Mouse (Mus musculus) brain, embryonic 14.5 days (tissue): ENCODE measurements around the gene Fbln1. TPM values are rescaled to one million over a fixed set of nuclear protein-coding genes. Genes with fewer than 3 reads are reported as not detected.
A peak's percentile ranks its signal among the peaks of the same experiment; 100 is the strongest.

Source experiments
- DNase-seq: peaks from one replicate; pipeline ENCODE4 v3.0.0-alpha.2; 2011; ENCODE audit warnings: low read depth
- CTCF ChIP-seq: fragments of 200-500 bp; IDR thresholded peaks from 2 replicates; pipeline ENCODE4 v1.5.1; 2012; ENCODE audit warnings: inconsistent platforms, mild to moderate bottlenecking, moderate library complexity, borderline replicate concordance; ENCODE audit not compliant: insufficient read depth, insufficient read length; ENCODE audit errors: extremely low read depth
- POLR2A ChIP-seq: fragments of 200-500 bp; IDR thresholded peaks from 2 replicates; pipeline ENCODE4 v1.6.1; 2012; ENCODE audit warnings: mild to moderate bottlenecking, inconsistent platforms, borderline replicate concordance; ENCODE audit not compliant: poor library complexity, insufficient read depth, insufficient read length, severe bottlenecking; ENCODE audit errors: extremely low read depth
- polyA plus RNA-seq: library from polyadenylated mRNA; depleted of rRNA; stranded (reverse); fragments of >200 nt; gene quantifications from 2 replicates; pipeline ENCODE4 v1.2.3, GENCODE M21; 2012; rRNA removed

The Fbln1 gene
- polyA plus RNA-seq: 52.7 and 59.3 TPM in 2 replicates

DNA sequence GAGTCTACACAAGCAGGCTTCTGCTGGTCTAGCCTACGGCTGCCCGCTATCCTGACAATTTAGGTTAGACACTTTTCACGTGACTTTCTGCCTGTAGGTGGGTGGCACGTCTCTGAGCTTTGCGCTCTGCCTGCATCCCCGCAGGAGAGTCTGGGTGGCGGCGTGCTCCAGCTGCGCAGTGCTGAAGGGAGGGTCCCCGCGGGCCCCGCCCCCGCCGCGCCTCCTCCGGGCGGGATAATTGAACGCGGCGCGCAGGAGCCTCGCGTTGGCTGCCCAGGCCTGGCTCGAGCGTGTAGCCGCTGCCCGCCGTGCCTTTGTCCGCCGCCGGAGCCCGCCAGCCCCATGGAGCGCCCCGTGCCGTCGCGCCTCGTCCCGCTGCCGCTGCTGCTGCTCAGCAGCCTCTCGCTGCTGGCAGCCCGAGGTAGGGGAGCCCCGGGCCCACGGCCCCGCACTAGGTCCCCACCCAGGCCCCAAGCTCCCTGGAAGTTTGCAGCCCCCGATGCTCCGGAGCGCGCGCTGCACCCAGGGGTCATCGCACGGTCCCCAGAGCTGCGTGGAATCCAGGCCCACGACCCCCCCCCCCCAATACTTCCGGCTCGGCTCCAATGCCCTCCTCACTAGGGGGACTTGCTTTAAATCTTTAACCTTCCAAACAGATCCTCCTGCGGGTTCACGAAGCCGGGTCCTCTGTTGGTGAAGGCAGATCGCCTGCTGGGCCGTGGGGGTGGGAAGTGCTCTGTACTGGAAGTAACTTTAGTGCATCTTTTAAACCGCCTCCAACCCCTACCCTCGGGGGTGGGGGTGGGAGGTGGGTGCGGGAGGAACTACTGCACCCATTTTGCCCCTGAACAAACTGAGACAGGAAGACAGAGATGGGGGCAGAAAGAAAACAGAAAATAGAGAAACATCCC, at the start of gene Fbln1:
Gene Fbln1 (plus strand): TSS at position 158 of the 911 bp plus-strand sequence.
- TF ChIP-seq CTCF: no peak
- peak; percentile 70; the same call in 1 of the 2 replicates for TF ChIP-seq POLR2A
- DNase-seq: peak; percentile 89

GRCm38 (mm10) chr15:85156198-85156597, 49.6 kb upstream of the Fbln1 start:
- TF ChIP-seq POLR2A (no peak), CTCF (no peak)
- DNase-seq: no peak

GRCm38 (mm10) chr15:85161416-85161815, 44.3 kb upstream of the Fbln1 start:
- TF ChIP-seq POLR2A: no peak
- no peak for TF ChIP-seq CTCF

GRCm38 (mm10) chr15:85162693-85163663, 42.8 kb upstream of the Fbln1 start:
- DNase-seq: peak; percentile 13
- no peak for TF ChIP-seq POLR2A
- TF ChIP-seq CTCF: no peak

More at GRCm38 (mm10) chr15:85161416-85161815, 44.3 kb upstream of the Fbln1 start:
- no peak for DNase-seq

DNA sequence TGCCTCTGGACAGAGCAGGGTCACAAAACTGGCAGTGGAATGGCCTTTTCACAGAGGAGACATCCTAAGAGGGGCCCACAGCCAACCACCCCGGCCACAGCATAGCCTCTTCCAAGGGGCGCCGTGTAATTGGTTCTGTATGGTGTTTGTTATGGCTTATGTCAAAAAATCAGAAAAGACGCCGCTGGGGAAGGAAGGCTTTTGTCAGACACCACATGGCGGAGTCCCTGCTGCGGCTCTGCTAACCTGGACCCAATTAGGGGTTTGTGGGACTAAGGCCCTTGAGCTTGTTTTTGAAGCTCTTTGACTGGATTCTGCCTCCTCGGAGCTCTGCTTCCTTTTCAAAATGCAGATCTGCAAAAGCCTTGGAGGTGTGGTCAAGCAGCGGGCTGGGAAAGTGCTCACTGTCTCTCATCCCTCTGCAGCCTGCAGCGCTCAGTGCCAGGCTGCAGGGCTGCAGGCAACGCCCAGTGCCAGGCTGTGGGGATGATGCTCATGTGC, 39.3 kb upstream of the Fbln1 start:
- DNase-seq: peak; percentile 79
- TF ChIP-seq CTCF (no peak), POLR2A (no peak)

DNA sequence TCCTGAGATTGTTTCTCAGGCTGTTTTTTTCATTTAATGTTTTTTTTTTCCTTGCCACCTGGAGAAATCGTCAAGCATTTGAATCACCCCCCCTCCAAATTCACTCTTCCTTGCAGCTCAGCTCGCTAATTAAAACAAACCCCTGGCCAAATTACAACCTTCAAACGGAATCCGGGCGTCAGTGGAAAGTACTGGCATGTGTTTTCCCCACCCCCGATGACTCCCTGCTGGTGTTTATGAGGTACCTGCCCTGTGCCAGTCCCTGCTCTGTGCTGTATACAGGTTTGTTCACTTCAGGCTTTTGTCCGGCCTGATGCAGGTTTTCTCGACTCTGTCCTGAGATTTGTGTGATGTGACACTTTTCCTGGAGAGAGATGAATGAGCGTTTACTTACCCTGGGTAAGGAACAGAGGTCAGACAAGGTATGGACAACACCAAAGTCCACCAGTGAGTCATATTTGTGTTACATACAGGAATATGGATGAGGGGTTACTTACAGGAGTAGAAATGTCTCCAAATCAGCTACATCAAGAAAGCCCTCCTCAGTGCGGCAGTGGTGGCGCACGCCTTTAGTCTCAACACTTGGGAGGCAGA, 38.6 kb upstream of the Fbln1 start:
- TF ChIP-seq POLR2A (no peak), CTCF (no peak)
- DNase-seq: peak; percentile 54

- no peak for DNase-seq
- TF ChIP-seq CTCF: no peak
- no peak for TF ChIP-seq POLR2A
These were observed 33.7 kb upstream of the Fbln1 start for GRCm38 (mm10) chr15:85172054-85172453.

DNA sequence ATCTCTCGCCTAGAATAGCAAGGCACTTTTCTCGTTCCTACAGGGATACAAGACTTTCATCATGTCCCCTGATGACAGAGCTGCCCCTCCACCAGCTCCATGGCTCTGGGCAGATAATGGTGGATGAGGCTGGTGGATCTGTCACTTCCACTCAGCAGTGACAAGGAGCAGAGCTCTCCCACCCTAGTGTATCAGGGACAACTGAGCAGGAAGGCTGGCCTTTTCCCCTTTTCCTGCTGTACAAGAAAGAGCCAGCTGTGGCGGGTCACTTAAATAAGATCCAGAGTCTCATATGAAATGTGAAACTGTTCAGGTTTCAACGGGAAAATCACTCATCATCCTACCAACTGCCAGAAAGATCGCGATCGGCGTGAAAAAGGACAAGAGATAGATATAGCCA, 32.3 kb upstream of the Fbln1 start:
- TF ChIP-seq POLR2A: no peak
- TF ChIP-seq CTCF: no peak
- DNase-seq: peak; percentile 6

DNA sequence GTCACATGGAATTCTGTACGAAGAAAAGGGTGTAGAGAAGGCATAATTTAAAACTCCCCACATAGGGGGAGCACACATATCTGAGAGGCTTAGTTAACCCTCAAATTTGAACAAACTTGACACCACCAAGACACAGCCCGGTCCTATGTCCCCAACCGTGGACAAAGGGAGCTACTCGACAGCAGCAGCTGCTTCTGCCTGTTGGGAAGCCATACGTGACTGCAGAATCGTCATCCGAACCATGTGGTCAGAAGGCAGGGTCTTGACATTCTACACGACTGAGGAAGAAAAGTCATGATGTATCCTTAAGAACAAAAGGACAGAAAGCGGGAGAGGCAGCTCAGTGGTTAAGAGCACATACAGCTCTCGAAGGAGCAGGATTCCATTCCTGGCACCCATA, 31.7 kb upstream of the Fbln1 start:
- DNase-seq: no peak
- TF ChIP-seq POLR2A (no peak), CTCF (no peak)

DNA sequence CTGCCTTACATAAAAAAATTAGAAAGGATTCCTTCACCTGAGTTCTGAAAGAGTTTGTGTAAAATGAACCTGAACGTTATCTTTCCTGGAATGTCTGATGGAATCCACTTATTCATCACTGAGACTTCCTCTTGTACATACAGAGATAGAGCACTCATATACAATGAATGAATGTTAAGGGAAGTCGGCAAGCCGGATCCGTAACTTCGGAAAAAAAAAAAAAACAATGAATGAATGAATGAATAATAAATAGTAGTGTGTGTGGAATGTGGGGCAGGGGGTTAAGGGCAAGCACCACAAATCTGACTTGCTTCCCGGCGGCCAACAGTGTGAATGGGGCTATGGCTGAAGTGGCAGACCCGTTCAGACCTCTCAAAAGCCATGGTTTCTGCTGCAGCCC, 28.2 kb upstream of the Fbln1 start:
- TF ChIP-seq POLR2A (no peak), CTCF (no peak)
- DNase-seq: peak; percentile 82
